Mouse (Mus musculus) spleen, embryonic (tissue): ENCODE results near the gene Itga6.

ENCODE experiments used
- CTCF ChIA-PET: fragments of 350-600 bp; sonication (Branson Sonifier 250); formaldehyde crosslinking; loops from one replicate; lab custom pipeline; 2022; lab: Charles Lee

Itga6 gene

GRCm38 (mm10) chr2:71796787-71797186 lies 51.4 kb downstream of the Itga6 start:
- CTCF ChIA-PET, result no interaction called here

DNA sequence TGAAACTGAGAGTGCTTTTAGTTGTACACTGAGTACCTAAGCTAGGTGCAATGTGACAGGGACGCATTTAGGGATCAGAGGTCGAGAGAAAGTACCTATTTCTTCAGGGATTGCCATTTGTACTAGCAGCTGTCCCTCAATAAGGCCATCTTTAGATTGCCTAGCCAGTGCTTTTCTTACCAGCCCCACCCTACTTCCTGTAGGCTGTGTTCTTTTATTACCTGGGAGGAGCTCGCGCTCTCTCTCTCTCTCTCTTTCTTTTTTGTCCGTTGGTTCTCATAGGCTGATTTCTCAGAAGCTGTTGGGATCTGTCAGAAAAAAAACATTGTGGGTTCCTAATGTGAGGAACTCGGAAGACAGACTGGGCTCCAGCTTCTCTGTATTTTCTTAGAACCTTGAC lies 55.4 kb downstream of the Itga6 start:
- CTCF ChIA-PET, result no interaction called here

DNA sequence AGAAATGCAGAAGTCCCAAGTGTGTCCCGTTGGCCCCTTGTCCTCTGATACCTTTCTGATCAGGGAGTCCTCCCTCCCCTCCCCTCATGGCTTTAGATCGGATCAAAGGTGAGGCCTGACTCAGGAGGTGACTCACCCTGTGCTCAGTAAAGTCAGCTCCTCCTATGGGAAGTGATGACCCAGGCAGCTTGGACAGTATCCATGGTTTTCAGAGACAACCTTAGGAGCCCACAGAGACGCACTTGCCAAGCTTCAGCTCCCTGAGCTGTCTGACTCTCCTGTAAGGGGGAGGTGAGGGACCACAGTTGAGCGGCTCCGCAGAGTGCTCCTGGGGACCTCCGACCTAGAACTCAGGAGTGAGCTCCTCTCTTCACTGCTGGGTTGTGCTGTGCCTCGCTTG lies 56.3 kb downstream of the Itga6 start:
- CTCF ChIA-PET, result no interaction called here

GRCm38 (mm10) chr2:71802131-71802530 lies 56.7 kb downstream of the Itga6 start:
- CTCF ChIA-PET, result no interaction called here

DNA sequence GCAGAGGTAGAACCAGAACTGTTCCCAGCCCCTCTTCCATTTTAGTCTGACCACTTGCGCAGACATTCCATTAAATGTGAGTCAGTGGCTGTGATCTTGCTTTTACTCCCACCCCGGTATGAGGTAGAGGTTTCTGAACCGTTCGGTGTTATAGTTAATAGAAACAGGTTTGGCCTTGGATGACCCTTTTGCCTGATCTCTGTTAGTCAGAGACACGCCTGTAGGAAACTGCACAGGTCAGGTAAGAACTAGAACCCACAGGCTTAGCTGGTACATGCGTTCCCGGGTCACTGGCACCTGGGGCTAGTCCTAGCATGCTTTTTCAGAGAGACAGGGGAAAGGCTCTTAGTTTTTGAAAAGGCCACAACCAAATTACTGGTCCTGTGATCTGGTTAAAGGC lies 59.7 kb downstream of the Itga6 start:
- CTCF ChIA-PET, result no interaction called here

GRCm38 (mm10) chr2:71805611-71806567 lies 60.5 kb downstream of the Itga6 start:
- CTCF ChIA-PET, result no interaction called here

GRCm38 (mm10) chr2:71809289-71809860 lies 64.0 kb downstream of the Itga6 start:
- CTCF ChIA-PET, result interaction anchor here (0.6 to 1.0 kb wide), 2 partner anchors 19 to 352 kb away, joined by 3 to 4 read pairs; no protein-coding TSS in a partner anchor

GRCm38 (mm10) chr2:71810010-71810409 lies 64.6 kb downstream of the Itga6 start:
- CTCF ChIA-PET, result interaction anchor here (0.6 to 1.0 kb wide), 2 partner anchors 19 to 353 kb away, joined by 3 to 4 read pairs; no protein-coding TSS in a partner anchor

GRCm38 (mm10) chr2:71810906-71811305 lies 65.5 kb downstream of the Itga6 start:
- CTCF ChIA-PET, result no interaction called here

- CTCF ChIA-PET, result interaction anchor here (0.5 to 1.3 kb wide), 2 partner anchors 32 to 211 kb away, joined by 3 to 8 read pairs; no protein-coding TSS in a partner anchor
Measured at GRCm38 (mm10) chr2:71812221-71813021, 67.0 kb downstream of the Itga6 start.

DNA sequence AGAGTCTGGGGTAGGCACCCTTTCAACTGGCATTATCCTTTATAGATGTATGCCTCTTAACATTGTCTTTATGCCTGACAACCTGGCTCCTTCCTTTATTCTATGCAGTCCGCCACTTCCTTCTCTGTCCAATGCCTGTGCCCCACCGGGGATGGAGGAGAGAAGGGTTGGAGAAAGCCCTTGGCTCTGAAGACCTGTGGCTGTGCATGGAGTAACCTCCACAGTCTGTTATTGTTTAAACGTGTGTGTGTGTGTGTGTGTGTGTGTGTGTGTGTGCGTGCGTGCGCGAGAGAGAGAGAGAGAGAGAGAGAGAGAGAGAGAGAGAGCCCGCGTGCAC lies 67.6 kb downstream of the Itga6 start:
- CTCF ChIA-PET, result interaction anchor here (0.8 to 1.3 kb wide), 2 partner anchors 212 to 1117 kb away, joined by 3 to 7 read pairs; no protein-coding TSS in a partner anchor

- CTCF ChIA-PET, result interaction anchor here (0.8 to 1.3 kb wide), 3 partner anchors 212 to 1117 kb away, joined by 3 to 7 read pairs (median 4); no protein-coding TSS in a partner anchor
Measured at GRCm38 (mm10) chr2:71813371-71813770, 68.0 kb downstream of the Itga6 start.

DNA sequence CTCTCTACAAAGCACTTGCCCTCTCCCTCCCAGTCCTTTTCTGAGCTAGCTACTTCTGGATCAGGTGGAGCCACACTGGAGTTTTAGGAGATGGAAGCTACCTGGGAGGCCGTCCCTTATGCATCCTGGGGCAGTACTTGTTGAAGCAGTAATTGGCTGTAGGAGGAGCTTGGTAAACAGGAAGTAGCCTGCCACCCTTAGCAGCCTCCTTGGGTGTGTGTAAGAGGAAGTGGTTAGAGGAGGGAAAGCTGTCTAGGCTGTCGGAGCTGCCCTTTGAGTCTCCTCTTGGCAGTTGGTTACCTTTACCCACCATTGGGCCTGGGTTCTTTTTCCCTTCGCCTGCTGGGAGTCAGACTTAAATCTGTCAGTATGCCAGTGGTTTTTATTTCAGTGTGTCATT lies 68.6 kb downstream of the Itga6 start:
- CTCF ChIA-PET, result interaction anchor here (1.1 kb wide), 1 partner anchor 215 kb away, joined by 4 read pairs; no protein-coding TSS in a partner anchor

- CTCF ChIA-PET, result interaction anchor here (1.0 kb wide), 1 partner anchor 218 kb away, joined by 3 read pairs; no protein-coding TSS in a partner anchor
Measured at GRCm38 (mm10) chr2:71815279-71815678, 69.9 kb downstream of the Itga6 start.

DNA sequence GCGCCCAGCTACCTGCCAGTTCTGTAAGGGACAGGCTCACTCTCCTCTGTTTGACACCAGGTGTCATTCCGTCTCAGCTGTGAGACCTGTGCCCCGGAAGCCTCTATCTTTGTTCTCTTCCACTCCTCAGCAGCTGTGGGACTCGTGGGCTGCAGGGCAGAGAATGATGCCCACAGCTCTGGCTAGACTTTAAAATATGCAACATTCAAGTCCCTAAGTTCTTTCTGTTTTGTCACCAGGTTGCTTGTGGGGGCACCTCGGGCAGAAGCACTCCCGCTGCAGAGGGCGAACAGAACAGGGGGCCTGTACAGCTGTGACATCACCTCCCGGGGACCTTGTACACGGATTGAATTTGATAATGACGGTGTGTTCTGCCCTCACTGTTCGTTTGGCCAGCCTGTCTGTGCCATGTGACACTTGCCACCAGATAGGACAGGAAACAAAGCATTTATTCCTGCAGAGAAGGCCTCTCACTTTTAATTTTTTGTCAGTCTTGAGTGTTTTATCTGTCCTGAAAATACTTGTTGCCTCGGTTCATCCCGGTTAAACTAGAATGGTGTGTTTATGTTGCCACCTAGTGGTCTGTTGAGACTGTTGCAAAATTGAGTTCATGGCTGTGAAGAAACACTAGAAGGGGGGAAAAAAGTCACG lies 71.1 kb downstream of the Itga6 start:
- CTCF ChIA-PET, result interaction anchor here (0.6 kb wide), 1 partner anchor 217 kb away, joined by 3 read pairs; no protein-coding TSS in a partner anchor

DNA sequence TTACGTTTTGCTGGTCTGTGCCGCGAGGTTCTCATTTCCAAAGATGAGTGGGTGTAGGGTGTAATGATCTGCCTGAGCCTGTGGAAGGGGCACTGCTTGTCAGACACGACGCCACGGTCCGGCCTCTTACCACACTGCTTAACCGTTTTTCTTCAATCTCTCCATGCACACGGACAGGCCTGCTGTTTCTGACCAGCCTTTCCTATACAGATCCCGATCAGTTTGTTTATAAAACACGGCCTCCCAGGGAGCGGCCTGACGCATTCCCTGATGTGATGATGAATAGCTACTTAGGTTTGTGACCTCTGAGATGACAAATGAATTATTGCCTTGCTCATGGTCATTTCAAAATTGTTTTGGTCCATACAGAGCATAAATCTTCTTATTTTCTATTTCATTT lies 78.7 kb downstream of the Itga6 start:
- CTCF ChIA-PET, result no interaction called here

DNA sequence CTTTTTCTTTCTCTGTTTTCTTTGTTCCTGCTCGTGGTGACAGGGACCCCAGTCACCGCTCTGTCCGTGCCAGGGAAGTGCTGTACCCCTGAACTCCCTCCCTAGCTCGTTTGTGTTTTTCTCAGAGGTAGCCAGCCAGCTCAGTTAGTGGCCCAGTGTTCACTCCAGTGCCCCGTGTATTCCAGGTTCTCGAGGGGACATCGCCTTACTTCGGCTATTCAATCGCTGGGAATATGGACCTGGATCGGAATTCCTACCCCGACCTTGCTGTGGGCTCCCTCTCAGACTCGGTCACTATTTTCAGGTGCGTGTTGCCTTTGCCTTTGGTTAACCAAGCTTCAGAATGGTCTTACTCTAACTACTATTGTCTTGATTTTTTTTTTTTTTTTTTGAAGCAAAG lies 82.3 kb downstream of the Itga6 start:
- CTCF ChIA-PET, result no interaction called here

- CTCF ChIA-PET, result no interaction called here
Measured at GRCm38 (mm10) chr2:71828928-71829327, 83.5 kb downstream of the Itga6 start.

DNA sequence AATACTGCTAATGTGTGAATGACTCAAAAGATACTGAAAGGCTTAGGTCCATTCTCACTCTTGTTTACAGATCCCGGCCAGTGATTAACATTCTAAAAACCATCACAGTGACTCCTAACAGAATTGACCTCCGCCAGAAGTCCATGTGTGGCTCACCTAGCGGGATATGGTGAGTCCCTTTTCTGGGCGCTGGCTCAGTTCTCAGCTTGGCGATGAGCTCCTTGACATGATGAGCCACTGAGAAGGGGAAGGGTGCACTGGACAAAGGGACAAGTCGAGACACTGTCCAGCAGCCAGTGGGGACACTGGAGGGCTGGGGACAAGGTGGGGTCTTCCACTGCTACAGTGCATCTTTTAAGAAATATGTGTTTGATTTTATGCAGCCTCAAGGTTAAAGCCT lies 88.2 kb downstream of the Itga6 start:
- CTCF ChIA-PET, result interaction anchor here (0.6 kb wide), 1 partner anchor 1574 kb away, joined by 6 read pairs; no protein-coding TSS in a partner anchor

GRCm38 (mm10) chr2:71834371-71834770 lies 89.0 kb downstream of the Itga6 start:
- CTCF ChIA-PET, result no interaction called here

DNA sequence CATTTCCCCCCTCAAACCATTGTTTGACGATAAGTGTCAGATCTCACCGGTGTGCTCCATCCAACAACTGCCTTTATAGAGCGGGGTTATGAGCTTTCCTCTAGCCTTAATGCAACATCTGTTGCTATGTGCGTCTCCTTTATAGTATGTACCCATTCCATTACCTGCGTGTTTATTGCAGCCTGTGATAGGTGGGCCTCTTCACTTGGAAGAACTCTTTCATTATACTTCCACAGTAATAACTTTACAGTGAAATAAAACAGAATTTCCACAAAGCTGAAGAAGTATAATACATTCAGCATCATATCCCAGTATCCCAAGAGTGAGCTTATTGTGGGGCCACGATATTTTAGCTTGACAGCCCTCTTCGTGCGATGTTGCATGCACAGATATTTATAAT lies 90.1 kb downstream of the Itga6 start:
- CTCF ChIA-PET, result no interaction called here
